Mouse (Mus musculus): ENCODE results near the gene Gna14. TPM values are rescaled to one million over a fixed set of nuclear protein-coding genes. Genes with fewer than 3 reads are reported as not detected.

Gna14 gene
- polyA plus RNA-seq, 1 experiment: not detected

GRCm38 (mm10) chr19:16434879-16435278 lies 683 bp upstream of the Gna14 start:
- H3K4me3 ChIP-seq (replicated peaks): peak overlapping the region; percentile 89
- H3K9me3 ChIP-seq: no peaks in the 10 kb centered on the region
- TF ChIP-seq GATA1 (IDR thresholded peaks at IDR 0.05; ENCODE audit: borderline replicate concordance, low read length) (no peak), FLI1 (IDR thresholded peaks at IDR 0.05; ENCODE audit: low read length) (no peak)
- no peaks in the 10 kb centered on the region for H3K36me3 ChIP-seq (replicated peaks; ENCODE audit: low read length)
- peaks cover 60% of the 10 kb centered on the region for H3K27me3 ChIP-seq (replicated peaks)
- H3K4me1 ChIP-seq: peaks cover 27% of the 10 kb centered on the region

GRCm38 (mm10) chr19:16436335-16437169 lies 990 bp downstream of the Gna14 start:
- Histone ChIP-seq H3K4me3 (replicated peaks) (peak overlapping the region; percentile 89), H3K4me1 (peaks cover 31% of the 10 kb centered on the region), H3K9me3 (no peaks in the 10 kb centered on the region), H3K36me3 (replicated peaks; ENCODE audit: low read length) (no peaks in the 10 kb centered on the region), H3K27me3 (replicated peaks) (peaks cover 57% of the 10 kb centered on the region)
- no peak for TF ChIP-seq GATA1 (IDR thresholded peaks at IDR 0.05; ENCODE audit: borderline replicate concordance, low read length)
- no peak for TF ChIP-seq FLI1 (IDR thresholded peaks at IDR 0.05; ENCODE audit: low read length)

- Histone ChIP-seq H3K4me3 (replicated peaks) (no peak overlapping the region), H3K36me3 (replicated peaks; ENCODE audit: low read length) (no peaks in the 10 kb centered on the region), H3K4me1 (peaks cover 31% of the 10 kb centered on the region), H3K27me3 (replicated peaks) (peaks cover 57% of the 10 kb centered on the region), H3K9me3 (no peaks in the 10 kb centered on the region)
- TF ChIP-seq GATA1 (IDR thresholded peaks at IDR 0.05; ENCODE audit: borderline replicate concordance, low read length) (no peak), FLI1 (IDR thresholded peaks at IDR 0.05; ENCODE audit: low read length) (no peak)
Measured at GRCm38 (mm10) chr19:16437170-16437483, 1.6 kb downstream of the Gna14 start.

GRCm38 (mm10) chr19:16437906-16438305 lies 2.3 kb downstream of the Gna14 start:
- Histone ChIP-seq H3K9me3 (no peaks in the 10 kb centered on the region), H3K4me1 (peaks cover 31% of the 10 kb centered on the region), H3K4me3 (replicated peaks) (no peak overlapping the region), H3K27me3 (replicated peaks) (peaks cover 55% of the 10 kb centered on the region), H3K36me3 (replicated peaks; ENCODE audit: low read length) (no peaks in the 10 kb centered on the region)
- TF ChIP-seq GATA1 (IDR thresholded peaks at IDR 0.05; ENCODE audit: borderline replicate concordance, low read length) (no peak), FLI1 (IDR thresholded peaks at IDR 0.05; ENCODE audit: low read length) (no peak)

- Histone ChIP-seq H3K27me3 (replicated peaks) (peaks cover 49% of the 10 kb centered on the region), H3K4me1 (peaks cover 31% of the 10 kb centered on the region), H3K4me3 (replicated peaks) (no peak overlapping the region), H3K36me3 (replicated peaks; ENCODE audit: low read length) (no peaks in the 10 kb centered on the region), H3K9me3 (no peaks in the 10 kb centered on the region)
- TF ChIP-seq GATA1 (IDR thresholded peaks at IDR 0.05; ENCODE audit: borderline replicate concordance, low read length) (no peak), FLI1 (IDR thresholded peaks at IDR 0.05; ENCODE audit: low read length) (no peak)
Measured at GRCm38 (mm10) chr19:16439278-16439677, 3.7 kb downstream of the Gna14 start.

GRCm38 (mm10) chr19:16439834-16440233 lies 4.3 kb downstream of the Gna14 start:
- peaks cover 48% of the 10 kb centered on the region for H3K27me3 ChIP-seq (replicated peaks)
- no peaks in the 10 kb centered on the region for H3K9me3 ChIP-seq
- H3K36me3 ChIP-seq (replicated peaks; ENCODE audit: low read length): no peaks in the 10 kb centered on the region
- no peak for TF ChIP-seq GATA1 (IDR thresholded peaks at IDR 0.05; ENCODE audit: borderline replicate concordance, low read length)
- TF ChIP-seq FLI1 (IDR thresholded peaks at IDR 0.05; ENCODE audit: low read length): no peak
- H3K4me1 ChIP-seq: peaks cover 31% of the 10 kb centered on the region
- H3K4me3 ChIP-seq (replicated peaks): no peak overlapping the region

- no peak for TF ChIP-seq GATA1 (IDR thresholded peaks at IDR 0.05; ENCODE audit: borderline replicate concordance, low read length)
- TF ChIP-seq FLI1 (IDR thresholded peaks at IDR 0.05; ENCODE audit: low read length): no peak
- Histone ChIP-seq H3K27me3 (replicated peaks) (peaks cover 36% of the 10 kb centered on the region), H3K9me3 (no peaks in the 10 kb centered on the region), H3K4me1 (peaks cover 16% of the 10 kb centered on the region), H3K4me3 (replicated peaks) (no peak overlapping the region), H3K36me3 (replicated peaks; ENCODE audit: low read length) (no peaks in the 10 kb centered on the region)
Measured at GRCm38 (mm10) chr19:16441329-16441728, 5.8 kb downstream of the Gna14 start.

- H3K27me3 ChIP-seq (replicated peaks): peaks cover 17% of the 10 kb centered on the region
- no peaks in the 10 kb centered on the region for H3K36me3 ChIP-seq (replicated peaks; ENCODE audit: low read length)
- H3K4me3 ChIP-seq (replicated peaks): no peak overlapping the region
- peaks cover 19% of the 10 kb centered on the region for H3K4me1 ChIP-seq
- TF ChIP-seq FLI1 (IDR thresholded peaks at IDR 0.05; ENCODE audit: low read length): no peak
- no peak for TF ChIP-seq GATA1 (IDR thresholded peaks at IDR 0.05; ENCODE audit: borderline replicate concordance, low read length)
- H3K9me3 ChIP-seq: no peaks in the 10 kb centered on the region
Measured at GRCm38 (mm10) chr19:16443335-16443734, 7.8 kb downstream of the Gna14 start.

- H3K27me3 ChIP-seq (replicated peaks): no peaks in the 10 kb centered on the region
- peaks cover 23% of the 10 kb centered on the region for H3K4me1 ChIP-seq
- no peak for TF ChIP-seq FLI1 (IDR thresholded peaks at IDR 0.05; ENCODE audit: low read length)
- no peak for TF ChIP-seq GATA1 (IDR thresholded peaks at IDR 0.05; ENCODE audit: borderline replicate concordance, low read length)
- no peak overlapping the region for H3K4me3 ChIP-seq (replicated peaks)
- H3K9me3 ChIP-seq: no peaks in the 10 kb centered on the region
- H3K36me3 ChIP-seq (replicated peaks; ENCODE audit: low read length): no peaks in the 10 kb centered on the region
Measured at GRCm38 (mm10) chr19:16446612-16447011, 11.1 kb downstream of the Gna14 start.

- TF ChIP-seq GATA1 (IDR thresholded peaks at IDR 0.05; ENCODE audit: borderline replicate concordance, low read length) (no peak), FLI1 (IDR thresholded peaks at IDR 0.05; ENCODE audit: low read length) (no peak)
- Histone ChIP-seq H3K4me1 (peaks cover 23% of the 10 kb centered on the region), H3K27me3 (replicated peaks) (no peaks in the 10 kb centered on the region), H3K36me3 (replicated peaks; ENCODE audit: low read length) (no peaks in the 10 kb centered on the region), H3K4me3 (replicated peaks) (no peak overlapping the region), H3K9me3 (no peaks in the 10 kb centered on the region)
Measured at GRCm38 (mm10) chr19:16447832-16448621, 12.5 kb downstream of the Gna14 start.
